Mouse (Mus musculus): Measurements from ENCODE around the gene Rhoh.

Gene Rhoh

DNA sequence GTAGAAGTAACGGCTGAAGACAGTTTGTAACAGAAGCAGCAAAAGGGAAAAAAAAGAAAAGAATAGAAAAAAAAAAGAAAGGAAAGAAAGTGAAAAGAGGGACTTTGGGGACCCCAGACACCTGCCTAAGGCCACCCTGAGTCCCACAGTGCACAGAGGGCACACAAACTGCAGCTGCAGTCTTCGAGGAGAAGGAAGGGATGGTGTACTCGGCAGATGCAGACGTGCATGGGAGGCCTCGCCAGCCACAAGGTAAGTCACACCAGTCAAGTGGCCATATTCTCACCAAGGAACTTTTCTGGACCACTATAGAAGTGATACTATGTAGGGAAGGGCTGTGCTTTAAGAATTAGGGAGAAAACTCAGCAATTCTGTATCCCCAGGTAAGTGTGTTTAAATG lies 73.8 kb downstream of the Rhoh start, which contains the start of gene Chrna9:
TSS of gene Chrna9 (plus strand) at position 139 of the 400 bp plus-strand sequence.
- DNase-seq, result no peak

GRCm38 (mm10) chr5:65937011-65937726 lies 76.2 kb downstream of the Rhoh start:
- DNase-seq, result no peak

DNA sequence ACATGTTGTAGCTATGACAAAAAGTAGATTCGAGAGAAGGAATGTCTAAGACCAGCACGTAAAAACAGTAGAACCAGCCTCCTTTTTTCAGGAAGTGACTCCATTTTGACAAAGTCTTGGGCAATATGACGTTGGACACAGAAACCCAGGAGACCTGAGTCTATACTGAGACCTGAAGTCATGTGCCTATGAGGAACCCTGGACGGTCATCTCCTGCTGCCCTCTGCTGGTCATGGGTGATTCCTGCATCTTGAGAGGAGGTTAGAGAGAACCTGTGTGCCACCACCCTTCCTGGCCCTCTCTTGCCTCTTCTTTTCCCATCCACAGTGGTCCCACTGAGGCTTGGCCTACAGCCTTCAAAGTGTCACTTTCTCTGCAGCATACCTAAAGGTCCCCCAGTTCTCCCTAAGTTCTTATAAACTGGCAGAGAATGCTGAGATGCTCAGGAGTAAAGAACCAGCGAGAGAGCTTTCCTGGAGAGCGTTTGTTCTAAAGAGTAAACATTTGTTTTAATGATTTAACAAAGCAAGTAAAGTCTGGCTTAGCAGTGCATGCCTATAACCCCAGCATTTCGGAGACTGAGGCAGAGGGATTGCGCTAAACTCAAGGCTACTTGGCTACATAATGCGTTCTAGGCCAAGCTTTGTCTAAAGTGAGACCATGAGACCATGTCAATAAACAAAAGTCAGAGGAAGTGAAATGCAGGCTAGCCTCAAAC lies 77.1 kb downstream of the Rhoh start:
- peak; percentile 91 for DNase-seq

DNA sequence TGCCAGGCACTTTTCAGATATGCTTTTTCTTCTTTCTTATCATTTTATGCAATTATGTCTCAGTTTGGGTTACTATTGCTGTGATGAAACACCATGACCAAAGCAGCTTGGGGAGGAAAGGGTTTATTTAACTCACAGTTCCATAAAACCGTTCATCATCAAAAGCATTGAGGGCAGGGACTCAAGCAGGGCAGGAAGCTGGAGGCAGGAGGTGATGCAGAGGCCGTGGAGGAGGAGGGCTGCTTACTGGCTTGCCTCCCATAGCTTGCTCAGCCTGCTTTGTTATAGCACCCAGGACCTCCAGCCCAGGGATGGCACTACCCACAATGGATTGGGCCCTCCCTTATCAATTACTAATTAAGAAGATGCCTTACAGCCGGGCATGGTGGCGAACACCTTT lies 80.1 kb downstream of the Rhoh start:
- DNase-seq, result no peak

All from lung, postnatal 10 days (tissue).